Mouse (Mus musculus) stomach, embryonic 14.5 days (tissue): Measurements from ENCODE around the gene Eid3. TPM values are rescaled to one million over a fixed set of nuclear protein-coding genes. Genes with fewer than 3 reads are reported as not detected.

Experiments
- ATAC-seq: fragments of 200-750 bp; cut with Nextera tagmentation; 2 replicates; pipeline ENCODE4 v1.8.0; 2017; ENCODE audit warnings: low read depth, moderate TSS enrichment; ENCODE audit not compliant: insufficient number of reproducible peaks, insufficient read depth, low FRiP score
- H3K27ac ChIP-seq: fragments of 300-500 bp; sonication (generic); 2 replicates; pipeline ENCODE4 v1.5.1; 2014; ENCODE audit warnings: mild to moderate bottlenecking, low read length, moderate library complexity, mixed read lengths
- H3K27me3 ChIP-seq: fragments of 300-500 bp; sonication (generic); 2 replicates; pipeline ENCODE4 v1.6.1; 2014; ENCODE audit warnings: low read length, control low read depth, mixed read lengths; ENCODE audit not compliant: control insufficient read depth, insufficient read depth
- H3K36me3 ChIP-seq: fragments of 300-500 bp; sonication (generic); 2 replicates; pipeline ENCODE4 v1.6.1; 2014; ENCODE audit warnings: mild to moderate bottlenecking, control low read depth, low read length, moderate library complexity, mixed read lengths; ENCODE audit not compliant: control insufficient read depth, insufficient read depth
- H3K4me1 ChIP-seq: fragments of 300-500 bp; sonication (generic); 2 replicates; pipeline ENCODE4 v1.6.1; 2014; ENCODE audit warnings: low read length, control low read depth, mixed read lengths; ENCODE audit not compliant: control insufficient read depth, insufficient read depth
- H3K4me2 ChIP-seq: fragments of 300-500 bp; sonication (generic); replicated peaks from 2 replicates; pipeline ENCODE4 v1.6.1; 2014; ENCODE audit warnings: low read depth, low read length, control low read depth
- H3K4me3 ChIP-seq: fragments of 300-500 bp; sonication (generic); 2 replicates; pipeline ENCODE4 v1.5.1; 2014; ENCODE audit warnings: low read depth, low read length, control low read depth
- H3K9ac ChIP-seq: fragments of 300-500 bp; sonication (generic); replicated peaks from 2 replicates; pipeline ENCODE4 v1.6.1; 2014; ENCODE audit warnings: low read depth, mild to moderate bottlenecking, control low read depth, low read length, moderate library complexity, mixed read lengths
- H3K9me3 ChIP-seq: fragments of 300-500 bp; sonication (generic); 2 replicates; pipeline ENCODE4 v1.6.1; 2016; ENCODE audit warnings: low read depth, low read length, control low read depth; ENCODE audit not compliant: control insufficient read depth
- WGBS: fragments of 180-500 bp; shearing (Covaris S2); extraction: QIAGEN DNeasy Blood & Tissue Kit; methylation state at CpG from one replicate; pipeline ENCODE4 v1.1.7; 2014; 5-methylcytosine and 5-hydroxymethylcytosine counted together
- polyA plus RNA-seq: library from polyadenylated mRNA; unstranded; fragments of >200 nt; fragmentation: Nextera tagmentation; extraction: Ambion mirVana; gene quantifications from 2 replicates; pipeline ENCODE4 v1.2.1, GENCODE M21; 2014

The Eid3 gene
- polyA plus RNA-seq, 1 experiment from 2014 or later, result 0.88 TPM

GRCm38 (mm10) chr10:82892442-82893055 lies 26.1 kb downstream of the Eid3 start:
- Histone ChIP-seq H3K4me1 (0 out of 2 replicates have a peak, but pooled peaks cover 10% of the 10 kb centered on the region), H3K27ac (no peak overlapping the region), H3K9ac (no peak overlapping the region), H3K27me3 (no peaks in the 10 kb centered on the region), H3K36me3 (peaks cover 59% of the 10 kb centered on the region), H3K4me2 (no peak overlapping the region), H3K4me3 (no peak overlapping the region), H3K9me3 (no peaks in the 10 kb centered on the region)
- 88% methylated on average over 9 of the region's 9 CpGs for WGBS
- ATAC-seq, result no peak

DNA sequence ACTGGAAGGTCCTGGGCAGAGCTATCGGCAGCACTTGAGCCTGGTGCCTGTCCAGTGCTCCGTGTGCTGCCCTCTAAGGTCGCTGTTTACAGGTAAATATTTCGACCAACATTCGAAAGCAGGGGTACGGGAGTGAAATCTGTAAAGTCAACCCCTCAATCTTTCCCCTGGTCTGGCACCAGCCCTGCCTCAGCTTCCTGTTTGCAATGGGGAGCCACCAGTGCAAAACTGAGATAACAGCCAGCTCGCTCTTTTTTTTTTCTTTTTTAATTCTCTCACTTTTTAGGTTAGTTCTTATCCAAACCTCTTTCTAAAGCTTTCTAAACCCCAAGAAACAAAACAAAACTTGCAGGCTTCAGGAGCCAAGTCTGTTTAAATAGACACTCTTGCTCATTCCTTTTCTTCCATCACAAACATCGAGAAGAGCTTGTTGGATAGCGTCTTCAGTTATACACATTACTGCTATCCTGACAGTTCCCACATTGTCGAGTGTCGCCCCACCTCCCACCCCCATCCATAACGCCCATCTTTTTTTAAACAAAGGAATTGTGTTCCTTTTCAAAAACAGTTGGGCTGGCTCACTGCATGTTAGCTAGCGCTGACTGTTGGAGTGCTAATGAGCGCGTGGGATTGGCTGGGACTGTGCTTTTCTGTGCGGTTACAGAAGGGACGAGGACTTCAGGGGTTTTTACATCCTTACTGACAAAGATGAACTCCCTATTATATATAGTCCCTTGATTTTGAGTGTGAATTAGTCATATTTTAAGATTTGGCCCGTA lies 27.6 kb downstream of the Eid3 start:
- no peak overlapping the region for H3K9ac ChIP-seq
- 0 out of 2 replicates have a peak, but pooled peaks cover 10% of the 10 kb centered on the region for H3K4me1 ChIP-seq
- no peaks in the 10 kb centered on the region for H3K27me3 ChIP-seq
- H3K27ac ChIP-seq, result peak overlapping the region; percentile 49; the same call in 1 of the 2 replicates
- WGBS, result 71% methylated on average over 18 of the region's 18 CpGs
- H3K4me2 ChIP-seq, result no peak overlapping the region
- no peak overlapping the region for H3K4me3 ChIP-seq
- ATAC-seq, result no peak; the same call in 1 of the 2 replicates
- peaks cover 55% of the 10 kb centered on the region for H3K36me3 ChIP-seq
- no peaks in the 10 kb centered on the region for H3K9me3 ChIP-seq

DNA sequence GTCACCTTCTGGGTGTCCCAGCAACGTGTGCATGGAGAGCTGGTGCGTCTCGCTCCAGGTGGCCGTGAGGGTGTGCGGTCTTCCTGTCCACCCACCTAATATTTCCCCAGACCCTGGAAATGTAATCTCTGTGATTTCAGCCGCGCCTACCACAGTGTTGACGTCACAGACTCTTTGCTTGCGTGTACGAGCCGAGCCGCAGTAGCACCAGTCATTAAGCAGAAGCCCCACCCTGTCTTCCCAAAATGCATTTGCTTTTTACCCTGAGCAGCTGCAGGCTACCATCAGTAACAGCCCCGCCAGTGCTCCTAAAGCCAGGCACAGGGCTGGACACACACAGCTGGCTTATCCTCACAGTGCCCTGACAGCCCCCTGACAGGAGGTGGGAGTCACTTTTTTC lies 31.5 kb downstream of the Eid3 start:
- Histone ChIP-seq H3K4me2 (no peak overlapping the region), H3K27me3 (no peaks in the 10 kb centered on the region), H3K9me3 (no peaks in the 10 kb centered on the region), H3K36me3 (peaks cover 37% of the 10 kb centered on the region), H3K27ac (no peak overlapping the region), H3K4me1 (0 out of 2 replicates have a peak, but pooled peaks cover 2% of the 10 kb centered on the region), H3K9ac (no peak overlapping the region), H3K4me3 (no peak overlapping the region)
- no peak for ATAC-seq
- 82% methylated on average over 13 of the region's 13 CpGs for WGBS

DNA sequence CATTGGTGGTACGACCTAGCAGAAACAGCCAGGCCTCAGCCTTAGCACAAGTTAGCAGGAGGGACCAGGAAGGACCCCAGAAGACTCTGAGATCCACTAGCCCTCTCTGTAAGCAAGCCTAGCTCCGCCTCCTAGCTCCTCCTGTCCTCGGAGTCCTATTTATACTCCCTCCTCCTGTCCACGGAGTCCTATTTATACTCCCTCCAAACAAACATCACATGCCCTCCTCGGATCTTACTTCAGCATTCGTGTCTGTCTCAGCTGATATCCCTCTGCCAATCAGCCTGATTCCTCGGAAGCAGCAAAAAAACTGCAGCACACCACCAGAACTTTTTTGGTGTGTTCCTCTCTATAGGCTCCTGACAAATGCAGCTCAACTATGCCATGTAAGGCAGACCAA lies 32.5 kb downstream of the Eid3 start:
- Histone ChIP-seq H3K4me2 (no peak overlapping the region), H3K9me3 (no peaks in the 10 kb centered on the region), H3K4me1 (0 out of 2 replicates have a peak, but pooled peaks cover 2% of the 10 kb centered on the region), H3K36me3 (peaks cover 33% of the 10 kb centered on the region), H3K9ac (no peak overlapping the region), H3K27me3 (no peaks in the 10 kb centered on the region), H3K4me3 (no peak overlapping the region), H3K27ac (no peak overlapping the region)
- no peak for ATAC-seq
- WGBS, result 50% methylated on average over 7 of the region's 7 CpGs

GRCm38 (mm10) chr10:82899810-82900421 lies 33.5 kb downstream of the Eid3 start:
- Histone ChIP-seq H3K4me1 (0 out of 2 replicates have a peak, but pooled peaks cover 2% of the 10 kb centered on the region), H3K36me3 (peaks cover 28% of the 10 kb centered on the region), H3K9ac (no peak overlapping the region), H3K4me2 (no peak overlapping the region), H3K9me3 (no peaks in the 10 kb centered on the region), H3K27ac (no peak overlapping the region), H3K27me3 (no peaks in the 10 kb centered on the region), H3K4me3 (no peak overlapping the region)
- 43% methylated on average over 16 of the region's 16 CpGs for WGBS
- ATAC-seq, result no peak; the same call in 1 of the 2 replicates

GRCm38 (mm10) chr10:82900546-82900945 lies 34.1 kb downstream of the Eid3 start:
- Histone ChIP-seq H3K27ac (no peak overlapping the region), H3K4me2 (no peak overlapping the region)
- 27% methylated on average over 7 of the region's 7 CpGs for WGBS

GRCm38 (mm10) chr10:82901436-82901835 lies 35.0 kb downstream of the Eid3 start:
- Histone ChIP-seq H3K4me2 (no peak overlapping the region), H3K4me1 (0 out of 2 replicates have a peak, but pooled peaks cover 2% of the 10 kb centered on the region), H3K4me3 (no peak overlapping the region), H3K9me3 (no peaks in the 10 kb centered on the region), H3K27me3 (no peaks in the 10 kb centered on the region), H3K36me3 (peaks cover 16% of the 10 kb centered on the region), H3K27ac (no peak overlapping the region), H3K9ac (no peak overlapping the region)
- 6% methylated on average over 7 of the region's 7 CpGs for WGBS
- ATAC-seq, result peak; percentile 68; the same call in 1 of the 2 replicates

More at GRCm38 (mm10) chr10:82900546-82900945, 34.1 kb downstream of the Eid3 start:
- ATAC-seq, result 0 out of 2 replicates have a peak, but pooled peaks have one; percentile 2
- peaks cover 24% of the 10 kb centered on the region for H3K36me3 ChIP-seq
- H3K9me3 ChIP-seq, result no peaks in the 10 kb centered on the region
- 0 out of 2 replicates have a peak, but pooled peaks cover 2% of the 10 kb centered on the region for H3K4me1 ChIP-seq
- H3K4me3 ChIP-seq, result no peak overlapping the region
- H3K27me3 ChIP-seq, result no peaks in the 10 kb centered on the region
- no peak overlapping the region for H3K9ac ChIP-seq

- Histone ChIP-seq H3K4me1 (no peaks in the 10 kb centered on the region), H3K27me3 (no peaks in the 10 kb centered on the region), H3K9ac (no peak overlapping the region), H3K4me3 (no peak overlapping the region), H3K9me3 (no peaks in the 10 kb centered on the region), H3K4me2 (no peak overlapping the region), H3K27ac (no peak overlapping the region), H3K36me3 (no peaks in the 10 kb centered on the region)
- ATAC-seq, result no peak
- WGBS, result 80% methylated on average over 7 of the region's 7 CpGs
Measured at GRCm38 (mm10) chr10:82908526-82908925, 42.1 kb downstream of the Eid3 start.
